8 mouse cellular contexts compared by ENCODE assay signal in genomic region chr8:11788252-11788651, GRCm38 (mm10). TPM values are rescaled to one million over a fixed set of nuclear protein-coding genes. Genes with fewer than 3 reads are reported as not detected.
DNase-seq lines count a peak whose midpoint lies in the region; ATAC-seq lines count a peak whose summit lies in the region.

No protein-coding gene starts in this region.

- no peak overlapping the region for H3K4me3 ChIP-seq in kidney, embryonic 14.5 days (ENCODE audit: low read length)

- DNase-seq in kidney, adult 11 months, result peak; percentile 45
- DNase-seq in 3T3-L1 (ENCODE audit: low read depth, low spot score), result peak; percentile 62
- peak; percentile 43 for DNase-seq in Muller cell, postnatal 12 days (ENCODE audit: inconsistent ontology term)
- peak; percentile 78 to 87 for DNase-seq in cerebellum, postnatal 25 days
- peak; percentile 71 for DNase-seq in kidney, postnatal 14 days
- no peak for DNase-seq in right cerebral cortex, postnatal 10 days (ENCODE audit: low spot score in 2 of 2)

- H3K9me3 ChIP-seq in kidney, embryonic 14.5 days (ENCODE audit: control insufficient read depth, low read length), result no peaks in the 10 kb centered on the region

- H3K4me2 ChIP-seq in kidney, embryonic 14.5 days (replicated peaks; ENCODE audit: low read depth, low read length), result no peak overlapping the region

- peaks cover 36% of the 10 kb centered on the region for H3K36me3 ChIP-seq in kidney, embryonic 14.5 days (ENCODE audit: control insufficient read depth, insufficient read depth, low read length)

- 40% methylated on average over 8 of the region's 8 CpGs for WGBS in kidney, embryonic 14.5 days

- ATAC-seq in kidney, embryonic 14.5 days (ENCODE audit: low FRiP score, low TSS enrichment), result no peak; the same call in 1 of the 2 replicates
- no peak for ATAC-seq in monocyte, adult 5-6 weeks (replicated peaks; ENCODE audit: insufficient number of reproducible peaks, low FRiP score, low TSS enrichment, poor library complexity, severe bottlenecking)

- H3K27ac ChIP-seq in kidney, embryonic 14.5 days (ENCODE audit: low read depth, low read length), result no peak overlapping the region

- H3K9ac ChIP-seq in kidney, embryonic 14.5 days (ENCODE audit: low read depth, low read length), result no peak overlapping the region

- no peaks in the 10 kb centered on the region for H3K27me3 ChIP-seq in kidney, embryonic 14.5 days (ENCODE audit: control insufficient read depth, insufficient read depth, low read length)

- no peaks in the 10 kb centered on the region for H3K4me1 ChIP-seq in kidney, embryonic 14.5 days (ENCODE audit: control insufficient read depth, insufficient read depth, low read length)

RNA-seq across cellular contexts. Expression of gene Tex29, which starts 52.0 kb away (rescaled TPM):
- not detected in 2 replicates for polyA plus RNA-seq in kidney, embryonic 14.5 days (2014; fragmentation: Nextera tagmentation; extraction: Ambion mirVana)
- not detected in 3 replicates for total RNA-seq in monocyte, adult 5-6 weeks (2017)

Comparison
In these comparisons a context has a peak if more than half of its experiments do, and no peak if none do; other contexts are left out.
1. DNase-seq: peak in kidney, adult 11 months (single experiment), 3T3-L1 (single experiment), Muller cell, postnatal 12 days (single experiment), cerebellum, postnatal 25 days (2 of 2) and kidney, postnatal 14 days (single experiment); none in right cerebral cortex, postnatal 10 days (0 of 2).